Mouse (Mus musculus): Measurements from ENCODE around the gene Higd1c. TPM values are rescaled to one million over a fixed set of nuclear protein-coding genes. Genes with fewer than 3 reads are reported as not detected.

Gene Higd1c
- polyA plus RNA-seq, 1 experiment from 2014 or later = not detected

- no peak for DNase-seq (ENCODE audit: low spot score)
- no peaks in the 10 kb centered on the region for H3K27me3 ChIP-seq (replicated peaks; ENCODE audit: low read depth, poor library complexity, severe bottlenecking)
- H3K4me3 ChIP-seq = no peak overlapping the region
- H3K4me1 ChIP-seq = no peaks in the 10 kb centered on the region
- no peak overlapping the region for H3K27ac ChIP-seq (replicated peaks)
- peaks cover 99% of the 10 kb centered on the region for H3K36me3 ChIP-seq (replicated peaks)
- WGBS = 89% methylated on average over 4 of the region's 4 CpGs
- no peaks in the 10 kb centered on the region for H3K9me3 ChIP-seq
Measured at GRCm38 (mm10) chr15:100401811-100402210, 37.5 kb downstream of the Higd1c start.

- no peak for DNase-seq (ENCODE audit: low spot score)
Measured at GRCm38 (mm10) chr15:100402347-100402746, 38.0 kb downstream of the Higd1c start.

GRCm38 (mm10) chr15:100402798-100403197, 38.5 kb downstream of the Higd1c start:
- 86% methylated on average over 4 of the region's 4 CpGs for WGBS
- peaks cover 99% of the 10 kb centered on the region for H3K36me3 ChIP-seq (replicated peaks)
- H3K4me1 ChIP-seq = no peaks in the 10 kb centered on the region
- H3K27ac ChIP-seq (replicated peaks) = no peak overlapping the region
- no peaks in the 10 kb centered on the region for H3K27me3 ChIP-seq (replicated peaks; ENCODE audit: low read depth, poor library complexity, severe bottlenecking)
- H3K4me3 ChIP-seq = no peak overlapping the region
- no peaks in the 10 kb centered on the region for H3K9me3 ChIP-seq
- DNase-seq (ENCODE audit: low spot score) = no peak

More at GRCm38 (mm10) chr15:100402347-100402746, 38.0 kb downstream of the Higd1c start:
- H3K9me3 ChIP-seq = no peaks in the 10 kb centered on the region
- no peak overlapping the region for H3K4me3 ChIP-seq
- H3K4me1 ChIP-seq = no peaks in the 10 kb centered on the region
- peaks cover 99% of the 10 kb centered on the region for H3K36me3 ChIP-seq (replicated peaks)
- no peaks in the 10 kb centered on the region for H3K27me3 ChIP-seq (replicated peaks; ENCODE audit: low read depth, poor library complexity, severe bottlenecking)
- WGBS = 93% methylated on average over 14 of the region's 14 CpGs
- H3K27ac ChIP-seq (replicated peaks) = no peak overlapping the region

DNA sequence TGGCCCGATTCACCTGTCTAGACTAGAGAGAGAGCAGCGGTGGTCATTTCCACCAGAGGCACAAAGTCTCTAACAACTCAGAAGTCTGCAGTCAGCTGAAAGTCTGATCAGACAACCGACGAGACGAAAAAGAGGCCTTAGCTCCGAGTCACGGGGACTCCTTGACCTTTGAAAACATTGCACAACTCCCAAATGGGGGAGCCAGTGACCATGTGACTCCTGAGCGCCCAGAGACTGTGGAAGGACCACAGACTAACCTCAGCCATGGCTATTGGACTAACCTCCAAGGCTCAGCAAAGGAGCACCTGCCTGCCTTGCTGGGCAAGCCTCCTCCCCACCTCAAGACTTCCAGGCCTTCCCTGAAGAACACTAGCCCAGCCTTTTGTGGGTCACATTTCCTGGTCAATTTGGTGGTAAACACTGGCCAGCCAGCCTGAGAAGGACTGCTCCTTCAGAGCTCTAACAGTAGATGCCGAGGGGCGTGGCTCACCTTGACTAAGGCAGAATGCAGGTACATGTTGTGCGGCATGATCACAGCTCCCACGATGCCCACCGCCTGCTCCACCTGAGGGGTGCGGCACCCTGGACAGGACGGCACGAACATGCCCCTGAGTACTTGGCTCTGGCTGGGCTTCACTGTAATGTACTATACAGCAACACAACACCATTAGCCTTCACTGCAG, 39.1 kb downstream of the Higd1c start:
- no peak for DNase-seq (ENCODE audit: low spot score)
- no peaks in the 10 kb centered on the region for H3K9me3 ChIP-seq
- H3K27ac ChIP-seq (replicated peaks) = no peak overlapping the region
- 95% methylated on average over 16 of the region's 16 CpGs for WGBS
- no peak overlapping the region for H3K4me3 ChIP-seq
- no peaks in the 10 kb centered on the region for H3K4me1 ChIP-seq
- H3K36me3 ChIP-seq (replicated peaks) = peaks cover 99% of the 10 kb centered on the region
- H3K27me3 ChIP-seq (replicated peaks; ENCODE audit: low read depth, poor library complexity, severe bottlenecking) = no peaks in the 10 kb centered on the region

GRCm38 (mm10) chr15:100406088-100406487, 41.7 kb downstream of the Higd1c start:
- Histone ChIP-seq H3K4me3 (no peak overlapping the region), H3K36me3 (replicated peaks) (peaks cover 99% of the 10 kb centered on the region), H3K27ac (replicated peaks) (no peak overlapping the region), H3K9me3 (no peaks in the 10 kb centered on the region), H3K27me3 (replicated peaks; ENCODE audit: low read depth, poor library complexity, severe bottlenecking) (no peaks in the 10 kb centered on the region), H3K4me1 (no peaks in the 10 kb centered on the region)
- WGBS = 86% methylated on average over 5 of the region's 5 CpGs
- DNase-seq (ENCODE audit: low spot score) = no peak

DNA sequence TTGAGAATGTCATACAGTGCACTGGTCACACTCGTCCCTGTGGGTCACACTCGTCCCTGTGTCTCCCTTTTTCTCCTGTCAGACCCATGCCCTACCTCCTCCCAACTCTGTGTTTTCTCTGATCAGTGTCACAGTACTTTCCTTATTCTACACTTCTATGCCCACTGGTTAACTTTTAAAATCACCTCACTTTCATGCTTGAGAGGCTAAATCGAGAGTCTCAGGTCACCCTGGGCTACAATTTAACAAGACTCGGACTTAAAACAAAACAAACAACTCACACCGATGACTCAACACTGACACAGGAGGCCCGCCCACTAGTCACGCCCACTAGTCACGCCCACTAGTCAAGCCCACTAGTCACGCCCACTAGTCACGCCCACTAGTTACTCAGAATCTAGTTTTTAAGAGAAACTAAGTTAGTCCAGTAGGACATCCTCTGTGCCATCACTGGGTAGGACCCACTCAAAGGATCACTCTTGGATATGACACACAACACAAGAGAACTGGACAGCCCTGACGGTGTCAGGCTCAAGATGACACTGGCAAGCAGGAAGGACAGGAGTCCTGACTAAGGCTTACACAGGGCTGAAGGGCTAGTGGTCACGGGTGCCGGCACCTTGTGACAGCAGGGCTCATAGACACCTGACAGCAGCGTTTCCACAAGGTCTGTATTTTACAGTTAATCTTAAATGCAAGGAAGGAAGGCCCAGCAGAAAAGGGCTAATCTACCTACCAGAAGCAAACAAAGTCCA, 46.8 kb downstream of the Higd1c start:
- Histone ChIP-seq H3K9me3 (no peaks in the 10 kb centered on the region), H3K27ac (replicated peaks) (no peak overlapping the region), H3K36me3 (replicated peaks) (peaks cover 60% of the 10 kb centered on the region), H3K4me3 (no peak overlapping the region), H3K27me3 (replicated peaks; ENCODE audit: low read depth, poor library complexity, severe bottlenecking) (no peaks in the 10 kb centered on the region), H3K4me1 (peaks cover 11% of the 10 kb centered on the region)
- 66% methylated on average over 14 of the region's 14 CpGs for WGBS
- DNase-seq (ENCODE audit: low spot score) = no peak

GRCm38 (mm10) chr15:100411731-100412130, 47.4 kb downstream of the Higd1c start:
- Histone ChIP-seq H3K27ac (replicated peaks) (no peak overlapping the region), H3K27me3 (replicated peaks; ENCODE audit: low read depth, poor library complexity, severe bottlenecking) (no peaks in the 10 kb centered on the region), H3K36me3 (replicated peaks) (peaks cover 54% of the 10 kb centered on the region), H3K4me1 (peaks cover 11% of the 10 kb centered on the region), H3K4me3 (no peak overlapping the region), H3K9me3 (no peaks in the 10 kb centered on the region)
- no peak for DNase-seq (ENCODE audit: low spot score)
- WGBS = 87% methylated on average over 5 of the region's 5 CpGs

- H3K4me3 ChIP-seq = no peak overlapping the region
- no peak overlapping the region for H3K27ac ChIP-seq (replicated peaks)
- DNase-seq (ENCODE audit: low spot score) = no peak
- H3K36me3 ChIP-seq (replicated peaks) = peaks cover 38% of the 10 kb centered on the region
- 80% methylated on average over 4 of the region's 5 CpGs for WGBS
- peaks cover 14% of the 10 kb centered on the region for H3K4me1 ChIP-seq
- no peaks in the 10 kb centered on the region for H3K27me3 ChIP-seq (replicated peaks; ENCODE audit: low read depth, poor library complexity, severe bottlenecking)
- H3K9me3 ChIP-seq = no peaks in the 10 kb centered on the region
Measured at GRCm38 (mm10) chr15:100413306-100413705, 49.0 kb downstream of the Higd1c start.

DNA sequence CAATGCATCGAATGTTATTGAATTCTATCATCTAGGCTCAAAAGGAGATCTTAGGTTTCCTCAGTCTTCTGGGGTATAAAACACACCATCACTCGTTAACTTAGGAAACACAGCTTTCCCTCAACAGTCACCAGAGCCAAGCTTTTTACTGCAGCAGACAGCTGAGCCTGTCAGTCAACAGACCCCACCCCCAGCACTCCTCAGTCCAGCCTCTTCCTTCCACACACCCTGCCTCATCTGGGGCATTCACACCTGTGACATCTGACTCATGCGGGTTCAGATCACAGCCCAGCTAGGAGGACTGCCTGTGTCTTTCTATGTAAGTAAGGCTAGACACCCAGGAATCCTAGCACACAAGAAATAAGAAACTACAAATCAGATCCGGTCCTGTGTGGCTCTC, 49.7 kb downstream of the Higd1c start:
- Histone ChIP-seq H3K36me3 (replicated peaks) (peaks cover 31% of the 10 kb centered on the region), H3K27ac (replicated peaks) (no peak overlapping the region), H3K27me3 (replicated peaks; ENCODE audit: low read depth, poor library complexity, severe bottlenecking) (no peaks in the 10 kb centered on the region), H3K4me1 (peaks cover 16% of the 10 kb centered on the region), H3K4me3 (no peak overlapping the region), H3K9me3 (no peaks in the 10 kb centered on the region)
- DNase-seq (ENCODE audit: low spot score) = no peak
- WGBS = 72% methylated on average over 4 of the region's 4 CpGs

DNA sequence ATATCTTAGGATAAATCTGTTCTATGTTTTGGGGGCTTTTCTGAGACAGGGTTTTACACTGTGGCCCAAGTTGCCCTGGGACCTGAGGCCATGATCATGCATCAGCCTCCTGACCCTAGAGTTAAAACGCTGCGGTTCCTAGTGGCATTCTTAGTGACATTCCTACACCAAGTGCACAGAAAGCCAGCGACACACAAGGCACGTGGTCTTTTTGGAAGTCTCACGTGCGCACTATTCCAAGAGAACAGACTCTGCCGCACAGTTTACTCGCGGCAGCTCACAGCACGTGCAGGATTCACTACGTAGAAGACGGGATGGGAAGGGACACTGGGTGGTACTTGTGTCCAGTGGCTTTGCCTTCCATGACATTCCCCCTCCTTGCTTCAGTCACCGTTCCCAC, 50.6 kb downstream of the Higd1c start:
- no peak overlapping the region for H3K27ac ChIP-seq (replicated peaks)
- peaks cover 22% of the 10 kb centered on the region for H3K36me3 ChIP-seq (replicated peaks)
- no peaks in the 10 kb centered on the region for H3K27me3 ChIP-seq (replicated peaks; ENCODE audit: low read depth, poor library complexity, severe bottlenecking)
- WGBS = 94% methylated on average over 13 of the region's 13 CpGs
- DNase-seq (ENCODE audit: low spot score) = no peak
- H3K4me1 ChIP-seq = peaks cover 24% of the 10 kb centered on the region
- H3K9me3 ChIP-seq = no peaks in the 10 kb centered on the region
- no peak overlapping the region for H3K4me3 ChIP-seq

GRCm38 (mm10) chr15:100415684-100416083, 51.3 kb downstream of the Higd1c start:
- H3K4me1 ChIP-seq = peaks cover 31% of the 10 kb centered on the region
- 91% methylated on average over 8 of the region's 8 CpGs for WGBS
- H3K9me3 ChIP-seq = no peaks in the 10 kb centered on the region
- H3K27me3 ChIP-seq (replicated peaks; ENCODE audit: low read depth, poor library complexity, severe bottlenecking) = no peaks in the 10 kb centered on the region
- DNase-seq (ENCODE audit: low spot score) = no peak
- no peak overlapping the region for H3K4me3 ChIP-seq
- peaks cover 15% of the 10 kb centered on the region for H3K36me3 ChIP-seq (replicated peaks)
- no peak overlapping the region for H3K27ac ChIP-seq (replicated peaks)

DNA sequence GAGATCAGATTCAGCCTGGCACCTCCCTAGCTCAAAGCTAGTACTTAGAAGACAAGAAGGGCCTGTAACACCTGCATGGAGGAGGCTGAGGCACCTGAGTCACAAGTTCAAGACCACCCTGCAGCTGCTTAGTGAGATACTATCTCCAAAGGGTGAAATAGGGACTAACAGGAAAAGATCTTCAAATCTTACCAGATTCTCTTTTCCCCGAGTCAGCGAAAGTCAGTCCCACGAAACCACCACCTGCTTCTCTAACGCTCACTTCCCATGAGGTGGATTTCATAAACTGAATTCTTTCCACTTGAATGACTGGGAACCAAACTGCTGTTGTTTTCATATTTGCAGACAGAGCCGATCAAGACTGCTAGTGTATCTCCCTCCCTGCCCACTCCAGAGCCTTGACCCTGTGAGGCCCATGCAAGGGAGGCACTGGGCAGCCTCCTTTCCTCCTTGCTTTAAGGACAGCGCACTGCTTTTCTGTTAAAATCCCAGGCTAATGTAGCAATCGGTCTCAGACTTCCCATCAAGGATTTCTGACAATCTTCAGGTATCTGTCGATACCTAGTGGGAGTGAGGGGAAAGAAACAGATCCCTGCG, 53.6 kb downstream of the Higd1c start:
- peaks cover 47% of the 10 kb centered on the region for H3K4me1 ChIP-seq
- DNase-seq (ENCODE audit: low spot score) = no peak
- peaks cover 3% of the 10 kb centered on the region; the same call in 1 of the 2 replicates for H3K36me3 ChIP-seq (replicated peaks)
- no peaks in the 10 kb centered on the region for H3K27me3 ChIP-seq (replicated peaks; ENCODE audit: low read depth, poor library complexity, severe bottlenecking)
- H3K4me3 ChIP-seq = no peak overlapping the region
- no peaks in the 10 kb centered on the region for H3K9me3 ChIP-seq
- 87% methylated on average over 9 of the region's 9 CpGs for WGBS
- peak overlapping the region; percentile 19; the same call in 1 of the 2 replicates for H3K27ac ChIP-seq (replicated peaks)
